Mouse (Mus musculus): ENCODE data around the gene Aicda. TPM values are rescaled to one million over a fixed set of nuclear protein-coding genes. Genes with fewer than 3 reads are reported as not detected.
A peak's percentile ranks its signal among the peaks of the same experiment; 100 is the strongest.
"Not testable (repeated sequence)": the region's sequence is repeated elsewhere in the genome, so short reads cannot be mapped to it uniquely, and the experiment has no call there.

The Aicda gene
- polyA plus RNA-seq, 1 experiment from 2014 or later: 0.29 TPM

DNA sequence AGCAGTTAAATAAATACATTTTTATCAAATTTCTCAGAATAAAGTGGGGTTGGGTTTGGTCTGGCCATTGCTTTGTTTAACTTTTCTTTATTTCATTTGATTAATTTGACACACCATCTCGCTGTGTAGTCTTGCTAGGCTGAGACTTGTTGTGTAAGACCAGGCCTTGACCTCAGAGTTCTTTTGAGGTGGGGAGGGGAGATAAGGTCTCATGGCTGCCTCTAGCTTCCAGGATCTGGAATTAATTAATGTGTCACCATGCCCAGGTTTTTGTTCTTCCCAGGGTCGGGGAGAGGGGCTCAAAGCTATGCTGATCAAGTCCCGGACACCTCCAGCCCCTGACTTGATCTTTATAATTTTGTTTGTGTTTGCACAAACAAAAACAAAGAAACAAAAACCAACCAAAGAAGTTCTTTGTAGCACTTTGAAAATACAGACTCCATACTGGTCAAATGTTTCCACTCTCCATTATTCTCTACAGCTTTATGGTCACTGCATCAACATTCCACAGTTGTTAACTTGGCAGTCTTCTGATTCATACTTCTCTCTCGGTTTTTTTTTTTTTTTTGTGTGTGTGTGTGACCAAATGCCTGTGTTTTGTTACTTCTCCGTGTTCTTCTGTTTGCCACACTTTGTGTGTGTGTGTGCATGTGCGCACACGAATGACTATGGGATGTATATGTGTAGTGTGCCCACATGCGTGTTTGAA is 22.0 kb upstream of the Aicda start:
- WGBS: 72% methylated on average over 8 of the region's 8 CpGs
- ATAC-seq (ENCODE audit: low FRiP score, low read depth): no peak

DNA sequence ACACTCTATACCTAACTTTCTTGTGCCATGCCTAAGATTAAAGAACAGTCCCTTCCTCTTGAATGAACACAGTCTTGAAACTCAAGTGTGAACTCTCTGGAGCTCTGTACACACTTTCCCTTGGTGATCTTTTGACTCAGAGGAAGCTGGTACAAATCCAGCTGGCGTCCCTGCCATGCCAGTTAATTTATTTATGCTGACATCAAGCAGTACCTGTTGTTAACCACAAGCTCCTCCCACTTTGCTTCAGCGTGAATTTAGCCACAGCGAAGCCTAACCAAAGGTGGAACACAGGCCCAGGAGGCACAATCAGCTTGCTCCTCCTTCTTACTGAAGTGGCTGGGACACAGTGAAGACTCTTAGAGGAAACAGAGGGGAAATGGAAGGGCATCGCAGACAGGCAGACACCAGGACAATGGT is 20.7 kb upstream of the Aicda start:
- no peak overlapping the region for H3K4me3 ChIP-seq

More for the DNA sequence above, 22.0 kb upstream of the Aicda start:
- H3K4me2 ChIP-seq (replicated peaks): no peak overlapping the region
- no peak overlapping the region for H3K4me3 ChIP-seq
- H3K9me3 ChIP-seq: no peaks in the 10 kb centered on the region
- no peaks in the 10 kb centered on the region for H3K36me3 ChIP-seq
- no peaks in the 10 kb centered on the region for H3K27me3 ChIP-seq (replicated peaks)
- H3K27ac ChIP-seq: no peak overlapping the region
- no peaks in the 10 kb centered on the region; the same call in 1 of the 2 replicates for H3K4me1 ChIP-seq
- H3K9ac ChIP-seq: no peak overlapping the region

GRCm38 (mm10) chr6:122534032-122534431 is 19.6 kb upstream of the Aicda start:
- Histone ChIP-seq H3K4me1 (no peaks in the 10 kb centered on the region; the same call in 1 of the 2 replicates), H3K27me3 (replicated peaks) (no peaks in the 10 kb centered on the region), H3K4me2 (replicated peaks) (no peak overlapping the region), H3K9ac (no peak overlapping the region), H3K9me3 (no peaks in the 10 kb centered on the region), H3K4me3 (no peak overlapping the region), H3K36me3 (no peaks in the 10 kb centered on the region), H3K27ac (no peak overlapping the region)
- 44% methylated on average over 3 of the region's 3 CpGs for WGBS
- ATAC-seq (ENCODE audit: low FRiP score, low read depth): no peak

More for the DNA sequence above, 20.7 kb upstream of the Aicda start:
- Histone ChIP-seq H3K4me1 (no peaks in the 10 kb centered on the region; the same call in 1 of the 2 replicates), H3K27ac (no peak overlapping the region), H3K4me2 (replicated peaks) (peak overlapping the region; percentile 47), H3K36me3 (no peaks in the 10 kb centered on the region), H3K9ac (0 out of 2 replicates have a peak overlapping the region, but pooled peaks have one; percentile 21), H3K27me3 (replicated peaks) (no peaks in the 10 kb centered on the region), H3K9me3 (no peaks in the 10 kb centered on the region)
- 9% methylated on average over 4 of the region's 4 CpGs for WGBS
- 0 out of 2 replicates have a peak, but pooled peaks have one; percentile 50 for ATAC-seq (ENCODE audit: low FRiP score, low read depth)

DNA sequence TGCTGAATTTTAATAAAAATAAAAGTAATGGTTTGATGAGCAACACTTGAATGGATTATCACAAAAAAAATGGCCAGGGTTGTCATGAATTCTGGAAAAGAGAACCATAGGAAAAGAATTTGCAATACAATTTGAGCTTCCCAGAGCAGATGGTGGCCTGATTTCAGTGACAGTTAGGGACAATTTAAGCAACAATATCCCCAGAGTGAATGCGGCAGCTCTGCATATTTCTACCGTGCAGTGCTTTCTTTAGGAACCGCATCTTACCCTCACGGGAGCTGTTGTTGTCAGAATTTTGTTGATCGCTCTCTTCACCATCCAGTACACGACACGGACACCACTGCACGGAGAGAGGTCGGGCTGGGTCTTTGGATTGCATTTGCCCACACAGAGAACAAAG is 14.0 kb upstream of the Aicda start:
- 81% methylated on average over 9 of the region's 9 CpGs for WGBS
- Histone ChIP-seq H3K4me1 (no peaks in the 10 kb centered on the region), H3K9ac (no peak overlapping the region), H3K4me2 (replicated peaks) (no peak overlapping the region), H3K27me3 (replicated peaks) (no peaks in the 10 kb centered on the region), H3K4me3 (no peak overlapping the region), H3K36me3 (no peaks in the 10 kb centered on the region), H3K27ac (no peak overlapping the region), H3K9me3 (no peaks in the 10 kb centered on the region)
- ATAC-seq (ENCODE audit: low FRiP score, low read depth): no peak

GRCm38 (mm10) chr6:122542459-122542858 is 11.1 kb upstream of the Aicda start:
- H3K4me1 ChIP-seq; H3K27ac ChIP-seq; H3K9ac ChIP-seq; ATAC-seq (ENCODE audit: low FRiP score, low read depth); H3K36me3 ChIP-seq; H3K4me2 ChIP-seq (replicated peaks); H3K27me3 ChIP-seq (replicated peaks); H3K9me3 ChIP-seq; H3K4me3 ChIP-seq: not testable (repeated sequence)
- WGBS: 77% methylated on average over 5 of the region's 5 CpGs

GRCm38 (mm10) chr6:122543574-122543973 is 10.0 kb upstream of the Aicda start:
- H3K27me3 ChIP-seq (replicated peaks): no peaks in the 10 kb centered on the region
- no peak overlapping the region for H3K27ac ChIP-seq
- H3K4me1 ChIP-seq: no peaks in the 10 kb centered on the region
- H3K9me3 ChIP-seq: no peaks in the 10 kb centered on the region
- no peak for ATAC-seq (ENCODE audit: low FRiP score, low read depth)
- no peak overlapping the region for H3K4me3 ChIP-seq
- H3K36me3 ChIP-seq: no peaks in the 10 kb centered on the region
- H3K9ac ChIP-seq: no peak overlapping the region
- 85% methylated on average over 5 of the region's 5 CpGs for whole genome bisulfite sequencing
- no peak overlapping the region for H3K4me2 ChIP-seq (replicated peaks)

GRCm38 (mm10) chr6:122544672-122545071 is 8.9 kb upstream of the Aicda start:
- Histone ChIP-seq H3K27ac (no peak overlapping the region), H3K9me3 (no peaks in the 10 kb centered on the region), H3K27me3 (replicated peaks) (no peaks in the 10 kb centered on the region), H3K4me1 (no peaks in the 10 kb centered on the region), H3K4me3 (no peak overlapping the region), H3K4me2 (replicated peaks) (no peak overlapping the region), H3K36me3 (no peaks in the 10 kb centered on the region), H3K9ac (no peak overlapping the region)
- 92% methylated on average over 1 of the region's 1 CpGs for WGBS
- no peak for ATAC-seq (ENCODE audit: low FRiP score, low read depth)

- Histone ChIP-seq H3K36me3 (no peaks in the 10 kb centered on the region), H3K4me2 (replicated peaks) (no peak overlapping the region), H3K9me3 (no peaks in the 10 kb centered on the region), H3K27ac (no peak overlapping the region), H3K27me3 (replicated peaks) (no peaks in the 10 kb centered on the region), H3K4me3 (no peak overlapping the region), H3K4me1 (no peaks in the 10 kb centered on the region), H3K9ac (no peak overlapping the region)
- WGBS: 85% methylated on average over 9 of the region's 9 CpGs
- no peak for ATAC-seq (ENCODE audit: low FRiP score, low read depth)
Observed at GRCm38 (mm10) chr6:122545289-122545882, 8.2 kb upstream of the Aicda start.

DNA sequence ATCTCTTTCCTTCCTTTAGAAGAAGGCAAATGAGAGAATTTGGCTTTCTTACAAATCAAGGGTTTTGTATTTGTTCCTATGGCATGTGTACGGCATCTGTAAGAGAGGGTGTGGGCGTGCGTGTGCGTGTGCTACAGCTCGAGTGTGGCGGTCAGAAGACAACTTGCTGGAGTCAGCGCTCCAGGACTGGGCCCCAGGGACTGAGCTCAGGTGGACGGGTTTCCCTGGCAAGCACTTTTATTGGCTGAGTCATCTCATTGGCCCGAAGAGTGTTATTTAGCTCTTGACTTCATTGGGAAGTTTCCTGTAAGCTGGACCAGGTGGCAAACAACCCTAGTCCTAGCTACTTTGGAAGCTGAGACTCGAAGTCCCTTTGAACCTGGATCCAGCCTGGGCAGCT is 7.7 kb upstream of the Aicda start:
- WGBS: 86% methylated on average over 10 of the region's 10 CpGs
- Histone ChIP-seq H3K9ac (no peak overlapping the region), H3K4me3 (no peak overlapping the region), H3K9me3 (no peaks in the 10 kb centered on the region), H3K27ac (no peak overlapping the region), H3K4me1 (no peaks in the 10 kb centered on the region), H3K4me2 (replicated peaks) (no peak overlapping the region), H3K36me3 (no peaks in the 10 kb centered on the region), H3K27me3 (replicated peaks) (no peaks in the 10 kb centered on the region)
- ATAC-seq (ENCODE audit: low FRiP score, low read depth): no peak

DNA sequence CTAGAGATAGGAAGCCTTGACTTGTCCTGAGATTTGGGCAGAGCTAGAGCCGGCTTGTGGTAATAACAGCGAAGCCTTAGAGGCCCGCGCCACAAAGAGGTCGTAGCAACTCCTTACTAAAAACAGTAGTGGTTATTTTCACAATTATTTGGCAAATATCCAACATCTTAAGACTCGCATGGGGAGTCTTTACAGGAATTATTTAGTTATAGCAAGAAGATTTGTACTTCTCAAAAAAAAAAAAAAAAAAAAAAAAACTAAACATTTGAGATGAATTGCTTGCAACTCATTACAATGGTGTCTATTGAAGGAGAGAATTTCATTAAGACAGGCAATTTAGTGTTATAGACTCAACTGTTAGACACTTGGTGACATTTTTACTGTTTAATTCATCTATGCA is 501 bp downstream of the Aicda start:
- Histone ChIP-seq H3K4me2 (replicated peaks) (no peak overlapping the region), H3K36me3 (no peaks in the 10 kb centered on the region), H3K27ac (no peak overlapping the region), H3K4me1 (no peaks in the 10 kb centered on the region), H3K9me3 (no peaks in the 10 kb centered on the region), H3K9ac (no peak overlapping the region), H3K27me3 (replicated peaks) (no peaks in the 10 kb centered on the region), H3K4me3 (no peak overlapping the region)
- WGBS: 82% methylated on average over 6 of the region's 6 CpGs
- ATAC-seq (ENCODE audit: low FRiP score, low read depth): no peak

GRCm38 (mm10) chr6:122555266-122555665 is 1.7 kb downstream of the Aicda start:
- Histone ChIP-seq H3K27ac (no peak overlapping the region), H3K36me3 (no peaks in the 10 kb centered on the region), H3K4me3 (no peak overlapping the region), H3K9me3 (no peaks in the 10 kb centered on the region), H3K27me3 (replicated peaks) (no peaks in the 10 kb centered on the region), H3K4me2 (replicated peaks) (no peak overlapping the region), H3K9ac (no peak overlapping the region), H3K4me1 (no peaks in the 10 kb centered on the region)
- ATAC-seq (ENCODE audit: low FRiP score, low read depth): no peak
- 64% methylated on average over 7 of the region's 7 CpGs for WGBS

- Histone ChIP-seq H3K4me2 (replicated peaks) (peak overlapping the region; percentile 43), H3K27me3 (replicated peaks) (no peaks in the 10 kb centered on the region), H3K27ac (no peak overlapping the region), H3K9ac (no peak overlapping the region), H3K9me3 (no peaks in the 10 kb centered on the region), H3K4me1 (no peaks in the 10 kb centered on the region), H3K4me3 (no peak overlapping the region), H3K36me3 (no peaks in the 10 kb centered on the region)
- ATAC-seq (ENCODE audit: low FRiP score, low read depth): no peak
- 25% methylated on average over 15 of the region's 15 CpGs for WGBS
Observed at GRCm38 (mm10) chr6:122556959-122557561, 3.5 kb downstream of the Aicda start.

All from neural tube, embryonic 12.5 days (tissue).